Mouse (Mus musculus): ENCODE data around the gene Vamp8.

The Vamp8 gene

GRCm38 (mm10) chr6:72401875-72402274, 11.4 kb upstream of the Vamp8 start:
- DNase-seq, result peak; percentile 83 to 88

DNA sequence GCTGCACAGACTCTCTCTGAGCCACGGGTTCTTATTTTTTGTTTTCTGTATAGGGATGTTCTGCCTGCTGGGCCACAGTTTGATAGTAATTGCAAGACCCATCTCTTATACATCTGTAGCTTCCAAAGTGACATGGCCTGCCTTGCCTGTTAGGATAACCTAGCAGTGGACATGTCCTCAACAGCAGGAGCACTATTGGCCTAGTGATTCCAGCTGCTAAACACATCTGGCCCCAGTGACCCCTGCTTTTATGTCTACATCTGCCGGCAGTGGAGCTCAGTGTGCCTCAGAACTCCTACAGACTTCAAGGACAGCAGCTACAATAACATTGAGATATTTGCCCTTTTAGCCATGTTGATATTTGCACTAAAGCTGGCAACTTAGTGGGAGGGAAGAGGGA, 9.5 kb upstream of the Vamp8 start:
- no peak for DNase-seq

GRCm38 (mm10) chr6:72396837-72397251, 6.3 kb upstream of the Vamp8 start:
- no peak for DNase-seq

DNA sequence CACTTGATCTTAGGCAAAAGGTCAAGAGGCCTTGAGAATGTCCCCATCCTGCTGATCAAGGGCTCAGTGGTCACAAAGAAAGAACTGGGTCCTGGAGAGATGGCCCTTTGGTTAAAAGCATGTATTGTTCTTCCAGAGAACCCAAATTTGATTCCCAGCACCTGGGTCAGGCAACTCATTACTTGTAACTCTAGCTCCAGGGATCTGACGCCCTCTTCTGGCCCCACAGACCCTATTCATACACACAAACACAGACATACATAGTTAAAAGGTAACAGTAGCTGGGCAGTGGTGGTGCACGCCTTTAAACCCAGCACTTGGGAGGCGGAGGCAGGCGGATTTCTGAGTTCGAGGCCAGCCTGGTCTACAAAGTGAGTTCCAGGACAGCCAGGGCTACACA, 1.8 kb upstream of the Vamp8 start:
- no peak for DNase-seq

DNA sequence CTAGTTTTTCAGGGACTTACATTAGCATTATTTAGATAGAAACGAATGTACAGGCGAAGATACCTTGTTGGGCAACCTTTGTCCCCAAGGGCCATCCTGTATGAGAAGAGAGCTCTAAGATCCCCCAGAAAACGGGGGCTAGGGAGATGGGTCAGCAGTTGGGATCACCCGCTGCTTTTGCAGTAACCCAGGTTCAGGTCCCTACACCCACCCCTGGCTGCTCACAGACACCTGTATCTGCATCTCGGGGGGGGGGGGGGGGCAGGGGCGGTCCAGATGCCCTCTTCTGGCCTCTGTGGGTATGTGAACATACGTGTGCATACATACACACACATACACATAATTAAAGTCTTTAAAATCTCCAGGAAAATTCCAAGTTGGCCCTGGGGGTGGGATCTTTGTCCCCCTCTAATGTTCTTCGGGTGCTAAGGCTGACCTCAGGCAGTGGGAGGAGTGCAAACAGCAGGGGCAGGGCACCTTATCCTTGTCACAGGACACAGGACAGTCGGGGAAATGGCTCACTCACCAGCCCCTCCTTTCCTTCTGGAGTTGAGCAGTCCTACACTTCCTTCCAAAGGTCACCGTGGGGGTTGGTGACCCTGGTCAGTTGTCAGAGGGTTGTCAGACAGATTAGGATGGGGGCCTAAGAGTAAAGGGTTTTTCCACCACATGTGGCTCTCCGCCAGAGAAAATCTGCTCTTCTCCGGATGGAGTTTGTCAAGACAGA, 455 bp upstream of the Vamp8 start:
- peak in 1 of 2 experiments; percentile 20 for DNase-seq

- no peak for DNase-seq
Measured at GRCm38 (mm10) chr6:72389471-72389940, 997 bp downstream of the Vamp8 start.

- DNase-seq, result no peak
Measured at GRCm38 (mm10) chr6:72388791-72389329, 1.6 kb downstream of the Vamp8 start.

DNA sequence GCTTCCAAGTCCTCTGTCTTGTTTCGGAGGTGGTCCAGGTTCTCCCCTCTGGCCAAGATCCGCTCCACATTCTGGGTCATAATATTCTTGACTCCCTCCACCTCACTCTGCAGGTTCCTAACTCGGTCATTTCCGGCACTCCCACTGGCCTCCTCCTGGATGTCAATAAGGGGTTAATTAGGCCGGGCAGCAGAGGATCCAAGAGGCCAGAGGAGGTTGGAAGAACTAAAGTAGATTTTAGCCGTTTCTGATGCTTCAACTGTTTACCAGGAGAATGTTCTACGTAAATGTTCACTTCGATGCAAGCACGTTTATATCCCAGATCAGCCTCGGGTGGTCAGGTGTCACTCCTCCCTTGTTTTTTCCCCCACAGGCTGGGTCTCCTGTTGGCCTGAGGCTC, 2.2 kb downstream of the Vamp8 start:
- DNase-seq, result no peak

GRCm38 (mm10) chr6:72387816-72388215, 2.7 kb downstream of the Vamp8 start:
- DNase-seq, result no peak

DNA sequence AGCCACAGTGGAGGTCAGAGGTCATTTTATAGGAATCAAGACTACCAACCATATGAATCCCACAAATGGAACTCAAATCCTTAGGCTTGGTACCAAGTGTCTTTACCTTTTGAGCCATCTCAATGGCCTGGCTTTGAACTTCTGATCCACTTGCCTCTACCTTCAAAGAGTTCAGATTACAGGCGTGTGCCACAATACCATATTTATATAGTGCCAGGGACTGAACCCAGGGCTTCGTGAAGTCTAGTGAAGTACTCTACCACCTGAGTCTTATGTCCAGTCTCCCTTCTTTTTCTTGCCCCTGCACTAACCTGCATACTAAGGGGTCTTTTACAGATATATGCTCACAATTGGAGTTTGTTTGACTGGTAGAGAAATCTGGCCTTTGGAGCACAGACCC, 3.9 kb downstream of the Vamp8 start:
- no peak for DNase-seq

DNA sequence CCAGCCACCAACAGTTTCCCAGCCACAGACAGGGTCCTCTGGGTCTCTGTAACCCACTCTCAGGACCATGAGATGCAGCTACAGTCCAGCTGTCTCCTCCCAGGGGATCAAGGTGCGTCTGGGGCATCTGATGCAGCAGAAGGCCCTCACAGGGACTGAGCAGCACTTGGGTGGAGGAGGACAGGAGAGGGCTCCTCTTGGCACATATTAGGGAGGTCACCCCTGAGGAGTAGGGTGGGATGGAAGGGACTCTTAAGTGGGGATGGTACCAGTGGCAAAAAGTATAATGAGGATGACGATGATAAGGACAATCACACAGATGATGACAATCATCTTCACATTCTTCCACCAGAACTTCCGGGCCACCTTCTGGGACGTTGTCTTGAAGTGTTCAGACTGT, 5.2 kb downstream of the Vamp8 start:
- no peak for DNase-seq

GRCm38 (mm10) chr6:72383952-72384351, 6.6 kb downstream of the Vamp8 start:
- no peak for DNase-seq

GRCm38 (mm10) chr6:72383142-72383820, 7.2 kb downstream of the Vamp8 start:
- DNase-seq, result no peak

DNA sequence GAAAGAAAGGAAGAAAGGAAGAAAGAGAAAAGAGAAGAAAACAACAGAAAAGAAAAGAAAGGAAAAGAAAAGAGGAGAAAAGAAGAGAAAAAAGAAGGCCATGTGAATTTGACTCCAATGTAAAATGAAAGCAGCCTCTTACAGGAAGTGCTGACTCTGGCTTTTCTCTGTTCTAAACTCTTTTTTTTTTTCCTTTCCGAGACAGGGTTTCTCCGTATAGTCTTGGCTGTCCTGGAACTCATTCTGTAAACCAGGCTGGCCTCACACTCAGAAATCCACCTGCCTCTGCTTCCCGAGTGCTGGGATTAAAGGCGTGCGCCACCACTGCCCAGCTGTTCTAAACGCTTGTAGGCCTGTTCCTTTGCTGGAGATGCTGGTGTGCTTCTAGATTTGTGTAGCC, 8.0 kb downstream of the Vamp8 start:
- DNase-seq, result no peak

- peak; percentile 40 to 55 for DNase-seq
Measured at GRCm38 (mm10) chr6:72380131-72380770, 10.3 kb downstream of the Vamp8 start, which contains the start of gene Vamp5. Gene Vamp5, minus strand, starts transcription at chr6:72380468.

- DNase-seq, result no peak
Measured at GRCm38 (mm10) chr6:72379377-72380130, 10.9 kb downstream of the Vamp8 start.

- no peak for DNase-seq
Measured at GRCm38 (mm10) chr6:72378510-72379234, 11.8 kb downstream of the Vamp8 start.

GRCm38 (mm10) chr6:72374820-72375563, 15.5 kb downstream of the Vamp8 start:
- no peak for DNase-seq

- no peak for DNase-seq
Measured at GRCm38 (mm10) chr6:72374206-72374605, 16.3 kb downstream of the Vamp8 start.

DNA sequence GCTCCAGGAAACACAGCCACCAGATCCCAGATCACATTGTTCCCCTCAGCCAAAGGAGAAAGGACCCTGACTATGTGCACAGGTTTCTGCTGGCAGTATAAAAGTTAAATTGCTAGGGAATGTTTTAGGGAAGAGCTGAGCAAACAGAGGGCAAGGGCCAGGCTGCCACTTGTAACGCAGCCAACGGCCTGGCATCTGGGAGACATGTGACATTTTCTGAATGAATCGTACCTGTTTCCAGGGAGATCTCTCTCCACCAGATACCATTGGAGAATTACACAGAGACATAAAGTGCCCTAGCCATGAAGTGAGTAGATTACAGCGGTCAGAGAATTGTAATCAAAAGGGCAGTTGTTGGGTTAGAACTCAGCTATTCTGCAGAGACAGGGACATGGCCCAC, 17.3 kb downstream of the Vamp8 start:
- no peak for DNase-seq

DNA sequence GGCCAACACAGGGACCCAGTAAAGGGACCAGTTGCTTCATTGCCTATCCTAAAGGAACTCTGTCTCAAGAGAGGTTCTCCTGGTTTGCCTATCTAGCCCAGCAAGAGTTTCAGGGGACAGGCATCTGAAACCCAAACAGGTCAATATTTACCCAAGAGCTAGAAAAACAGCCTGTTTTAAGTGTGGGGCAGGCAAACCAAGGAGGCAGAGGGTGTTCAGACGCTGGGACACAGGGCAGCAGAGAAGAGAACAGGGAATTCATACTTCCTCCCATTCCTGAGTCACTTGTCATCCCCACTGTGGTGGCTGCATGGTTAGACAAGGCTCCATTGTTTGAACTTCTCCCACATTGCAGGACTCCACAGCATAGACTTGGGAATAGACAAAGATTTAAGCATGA, 18.9 kb downstream of the Vamp8 start:
- no peak for DNase-seq
